Mouse (Mus musculus): ENCODE data around the gene Pitx1. TPM values are rescaled to one million over a fixed set of nuclear protein-coding genes. Genes with fewer than 3 reads are reported as not detected.

The Pitx1 gene
- polyA plus RNA-seq, 1 experiment from 2014 or later, result not detected

DNA sequence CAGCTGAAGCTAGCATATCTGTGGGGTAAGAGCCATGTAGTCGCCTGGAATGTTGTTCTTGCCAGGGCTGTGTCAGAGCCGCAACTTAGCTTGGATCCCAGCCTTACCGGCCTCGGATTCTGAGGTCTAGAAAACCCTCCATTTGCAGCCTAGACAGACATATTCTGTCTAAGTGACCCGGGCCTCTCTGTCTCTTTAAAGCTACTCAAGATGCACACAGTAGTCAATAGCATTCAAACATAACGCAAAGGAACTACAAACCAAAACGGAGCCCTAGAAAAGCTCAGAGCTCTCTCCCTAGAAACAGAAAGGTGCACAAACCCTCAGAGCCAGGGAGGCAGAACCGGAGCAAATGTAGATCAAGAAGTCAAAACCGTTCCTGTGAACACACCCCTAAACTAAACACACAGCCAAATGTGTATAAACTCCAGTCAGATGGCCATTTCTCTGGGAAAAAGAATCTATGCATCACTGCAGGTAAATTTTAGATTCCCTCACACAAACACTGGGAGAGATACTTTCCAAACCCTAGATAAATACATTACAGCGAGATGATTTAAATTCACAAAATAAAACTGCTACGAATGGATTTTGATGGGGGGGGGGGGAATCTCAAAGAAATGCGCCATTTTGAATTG, 6.9 kb downstream of the Pitx1 start:
- no peaks in the 10 kb centered on the region for H3K36me3 ChIP-seq
- 1% methylated on average over 12 of the region's 12 CpGs for WGBS
- H3K27ac ChIP-seq (replicated peaks), result no peak overlapping the region
- H3K4me3 ChIP-seq, result no peak overlapping the region
- ATAC-seq (ENCODE audit: low read depth), result no peak
- H3K4me2 ChIP-seq, result no peak overlapping the region
- H3K9me3 ChIP-seq, result no peaks in the 10 kb centered on the region
- no peak overlapping the region for H3K9ac ChIP-seq
- peaks cover 27% of the 10 kb centered on the region for H3K4me1 ChIP-seq (replicated peaks)
- H3K27me3 ChIP-seq, result peaks cover 95% of the 10 kb centered on the region

DNA sequence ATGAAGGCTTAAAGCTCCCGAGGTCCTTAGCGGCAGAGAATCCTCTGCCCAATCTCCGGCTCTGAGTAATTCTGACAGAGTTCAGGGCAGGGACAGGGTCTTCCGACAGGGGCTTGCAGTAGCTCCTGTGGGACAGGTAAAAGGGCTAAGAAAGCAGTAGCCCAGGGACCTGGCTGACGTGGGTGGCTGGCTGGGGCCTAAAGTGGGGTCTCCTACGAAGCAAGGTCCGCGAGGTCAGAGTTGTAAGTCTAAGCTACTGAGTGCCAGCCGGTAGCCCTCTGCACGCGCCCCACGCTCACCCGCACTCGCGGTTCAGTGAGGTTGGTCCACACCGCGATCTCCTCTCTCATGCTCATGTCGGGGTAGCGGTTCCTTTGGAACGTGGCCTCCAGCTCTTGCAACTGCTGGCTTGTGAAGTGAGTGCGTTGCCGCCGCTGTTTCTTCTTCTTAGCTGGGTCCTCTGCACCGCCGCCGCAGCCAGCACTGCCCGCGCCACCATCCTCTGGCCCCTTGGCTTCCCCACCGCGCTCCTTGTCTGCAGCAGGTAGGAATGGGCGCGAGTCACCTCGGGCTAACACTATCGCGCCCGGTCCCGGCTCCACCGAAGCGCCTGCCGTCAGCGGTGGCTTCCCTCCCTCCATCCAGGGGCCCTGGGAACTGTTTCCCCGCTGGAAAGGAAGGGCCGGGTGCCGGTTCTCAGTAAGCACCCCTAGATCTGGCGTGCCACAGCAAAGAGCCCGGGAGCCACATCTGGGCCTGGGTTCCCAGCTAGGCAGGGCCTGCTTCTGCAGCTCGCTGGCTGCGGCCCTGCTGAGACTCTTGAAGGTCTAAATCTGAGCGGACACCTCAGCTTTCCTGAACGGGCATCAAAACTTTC, 7.6 kb downstream of the Pitx1 start:
- Histone ChIP-seq H3K27me3 (peaks cover 95% of the 10 kb centered on the region), H3K36me3 (no peaks in the 10 kb centered on the region), H3K4me2 (no peak overlapping the region), H3K4me1 (replicated peaks) (peaks cover 27% of the 10 kb centered on the region), H3K9me3 (no peaks in the 10 kb centered on the region), H3K4me3 (no peak overlapping the region), H3K9ac (no peak overlapping the region), H3K27ac (replicated peaks) (no peak overlapping the region)
- 1% methylated on average over 50 of the region's 50 CpGs for WGBS
- ATAC-seq (ENCODE audit: low read depth), result no peak

DNA sequence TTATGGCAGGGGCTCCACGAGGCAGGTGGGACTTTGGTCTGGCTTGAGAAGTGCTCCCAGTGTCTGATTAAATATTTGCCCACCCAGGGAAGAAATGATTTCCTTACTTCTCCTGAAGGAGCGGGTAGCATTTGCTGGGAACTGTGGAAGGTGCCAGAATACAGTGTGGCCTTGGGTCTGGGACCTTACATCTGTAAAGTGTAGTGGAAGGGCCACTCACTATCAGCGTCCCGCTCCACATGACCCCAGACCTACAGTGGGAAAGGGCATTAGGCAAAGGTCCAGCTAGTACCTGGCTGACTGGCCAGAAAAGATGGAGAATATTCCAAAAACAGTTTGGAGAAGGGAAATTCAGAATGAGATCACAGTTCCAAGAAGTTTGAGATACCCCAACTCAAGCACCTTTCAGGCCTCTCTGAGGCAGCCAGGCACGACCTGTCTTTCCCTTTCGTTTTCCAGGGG, 8.3 kb downstream of the Pitx1 start:
- Histone ChIP-seq H3K4me1 (replicated peaks) (peaks cover 27% of the 10 kb centered on the region), H3K9ac (no peak overlapping the region), H3K27me3 (peaks cover 95% of the 10 kb centered on the region), H3K4me2 (no peak overlapping the region), H3K4me3 (no peak overlapping the region), H3K36me3 (no peaks in the 10 kb centered on the region), H3K27ac (replicated peaks) (no peak overlapping the region), H3K9me3 (no peaks in the 10 kb centered on the region)
- ATAC-seq (ENCODE audit: low read depth), result no peak
- 2% methylated on average over 6 of the region's 6 CpGs for WGBS

DNA sequence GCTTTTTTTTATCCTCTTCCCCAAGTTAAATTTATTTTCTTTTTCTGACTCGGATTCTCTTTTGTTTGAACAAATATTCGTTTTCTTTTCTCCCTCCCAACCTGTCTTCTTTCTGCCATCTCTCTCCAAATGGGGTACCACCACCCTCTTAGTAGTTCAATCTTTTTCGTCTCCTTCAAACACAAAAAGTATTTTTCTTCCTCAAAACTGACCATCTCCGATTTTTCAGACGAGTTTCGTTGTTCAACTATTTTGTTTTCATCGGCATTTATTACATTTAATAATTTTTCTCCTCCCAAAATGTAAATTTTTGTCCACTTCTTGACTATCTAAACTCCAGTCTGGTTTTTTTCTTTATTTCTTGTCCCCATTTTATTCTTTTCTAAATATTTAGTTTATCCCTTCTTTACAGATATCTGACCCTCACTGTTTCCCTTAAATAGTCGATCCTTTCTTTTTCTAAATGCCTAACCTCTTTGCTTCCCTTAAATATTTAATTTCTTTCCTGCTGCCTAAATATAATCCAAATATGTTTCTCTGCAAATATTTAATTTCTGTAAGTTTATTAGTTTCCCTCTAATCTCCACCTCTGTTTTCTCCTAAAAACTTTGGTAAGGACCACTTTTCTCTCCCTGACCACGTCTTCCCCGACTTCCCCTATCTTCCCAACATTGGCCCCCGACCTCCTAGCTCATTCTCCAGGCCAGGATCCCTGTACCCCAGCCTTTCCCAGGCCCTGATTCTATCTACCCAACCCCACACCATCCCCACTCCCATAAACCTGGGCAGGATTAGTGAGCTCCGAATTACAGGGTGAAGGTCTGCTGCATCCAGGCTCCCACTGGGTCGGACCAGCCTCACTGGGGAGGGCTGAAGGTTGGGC, 9.0 kb downstream of the Pitx1 start:
- Histone ChIP-seq H3K9ac (no peak overlapping the region), H3K27ac (replicated peaks) (no peak overlapping the region), H3K4me2 (no peak overlapping the region), H3K27me3 (peaks cover 95% of the 10 kb centered on the region), H3K36me3 (no peaks in the 10 kb centered on the region), H3K4me3 (no peak overlapping the region), H3K4me1 (replicated peaks) (peaks cover 27% of the 10 kb centered on the region), H3K9me3 (no peaks in the 10 kb centered on the region)
- 4% methylated on average over 13 of the region's 13 CpGs for WGBS
- no peak for ATAC-seq (ENCODE audit: low read depth)

DNA sequence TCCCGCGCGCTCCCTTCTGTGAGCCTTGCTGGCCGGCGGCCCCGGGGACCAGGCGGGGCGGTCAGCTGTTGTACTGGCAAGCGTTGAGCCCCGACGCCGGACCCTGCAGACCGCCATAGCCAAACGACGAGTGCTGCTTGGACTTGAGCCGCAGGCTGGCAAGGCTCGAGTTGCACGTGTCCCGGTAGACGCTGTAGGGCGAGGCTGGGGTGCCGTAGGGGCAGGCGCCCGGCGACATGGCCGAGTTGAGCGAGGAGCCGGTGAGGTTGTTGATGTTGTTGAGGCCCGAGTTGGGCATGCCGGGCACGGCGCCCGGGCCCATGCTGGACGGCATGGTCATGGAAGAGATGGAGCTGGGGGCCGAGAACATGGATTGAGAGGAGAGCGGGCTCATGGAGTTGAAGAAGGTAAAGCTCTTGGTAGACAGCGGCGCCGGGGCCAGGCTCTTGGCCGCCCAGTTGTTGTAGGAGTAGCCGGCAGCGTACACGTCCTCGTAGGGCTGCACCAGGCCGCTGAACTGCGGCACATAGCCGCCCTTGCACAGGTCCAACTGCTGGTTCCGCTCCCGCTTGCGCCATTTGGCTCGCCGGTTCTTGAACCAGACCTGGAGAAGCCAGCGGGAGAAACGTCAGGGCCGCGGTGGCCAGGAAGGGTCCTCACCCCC, 9.9 kb downstream of the Pitx1 start:
- Histone ChIP-seq H3K4me3 (no peak overlapping the region), H3K27me3 (peaks cover 96% of the 10 kb centered on the region), H3K27ac (replicated peaks) (no peak overlapping the region), H3K4me1 (replicated peaks) (peaks cover 23% of the 10 kb centered on the region), H3K4me2 (no peak overlapping the region), H3K36me3 (no peaks in the 10 kb centered on the region), H3K9me3 (no peaks in the 10 kb centered on the region), H3K9ac (no peak overlapping the region)
- ATAC-seq (ENCODE audit: low read depth), result no peak
- under 1% methylated on average over 56 of the region's 56 CpGs for WGBS

DNA sequence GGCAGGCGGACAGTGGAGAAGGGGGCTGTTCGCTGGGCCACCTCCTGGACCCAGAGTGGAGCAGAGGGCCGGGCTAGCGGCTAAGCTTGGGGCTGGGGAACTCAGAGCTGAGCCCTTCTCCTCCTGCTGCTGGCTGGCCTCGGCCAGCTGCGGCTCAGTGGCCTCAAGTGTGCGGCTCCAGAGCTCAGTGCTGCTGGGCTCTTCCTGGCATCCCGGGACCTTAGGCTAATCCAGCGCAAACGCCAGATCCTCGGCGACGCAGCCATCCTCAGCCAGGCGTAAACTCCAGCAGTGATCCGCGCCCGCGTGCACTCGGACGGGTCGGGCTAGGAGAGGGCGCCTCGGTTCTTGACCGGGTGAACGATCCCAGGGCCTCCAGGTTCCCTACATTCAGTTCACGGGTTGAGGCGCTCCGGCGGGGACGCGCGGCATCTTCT, 10.7 kb downstream of the Pitx1 start:
- no peak overlapping the region for H3K4me3 ChIP-seq
- peaks cover 95% of the 10 kb centered on the region for H3K27me3 ChIP-seq
- H3K4me1 ChIP-seq (replicated peaks), result peaks cover 15% of the 10 kb centered on the region
- H3K9me3 ChIP-seq, result no peaks in the 10 kb centered on the region
- 0 out of 2 replicates have a peak, but pooled peaks have one; percentile 30 for ATAC-seq (ENCODE audit: low read depth)
- H3K4me2 ChIP-seq, result no peak overlapping the region
- WGBS, result under 1% methylated on average over 32 of the region's 32 CpGs
- no peak overlapping the region for H3K27ac ChIP-seq (replicated peaks)
- H3K36me3 ChIP-seq, result no peaks in the 10 kb centered on the region
- no peak overlapping the region for H3K9ac ChIP-seq

- peaks cover 93% of the 10 kb centered on the region for H3K27me3 ChIP-seq
- no peak for ATAC-seq (ENCODE audit: low read depth)
These were observed 11.6 kb downstream of the Pitx1 start for GRCm38 (mm10) chr13:55824151-55824945.

GRCm38 (mm10) chr13:55822499-55822898, 13.5 kb downstream of the Pitx1 start:
- no peak overlapping the region for H3K9ac ChIP-seq
- peaks cover 6% of the 10 kb centered on the region; the same call in 1 of the 2 replicates for H3K4me1 ChIP-seq (replicated peaks)
- no peak overlapping the region for H3K4me3 ChIP-seq
- no peaks in the 10 kb centered on the region for H3K9me3 ChIP-seq
- ATAC-seq (ENCODE audit: low read depth), result no peak
- 71% methylated on average over 5 of the region's 5 CpGs for WGBS
- H3K27me3 ChIP-seq, result peaks cover 87% of the 10 kb centered on the region
- H3K4me2 ChIP-seq, result no peak overlapping the region
- H3K36me3 ChIP-seq, result no peaks in the 10 kb centered on the region
- no peak overlapping the region for H3K27ac ChIP-seq (replicated peaks)

More at GRCm38 (mm10) chr13:55824151-55824945, 11.6 kb downstream of the Pitx1 start:
- Histone ChIP-seq H3K36me3 (no peaks in the 10 kb centered on the region), H3K9ac (no peak overlapping the region), H3K27ac (replicated peaks) (no peak overlapping the region), H3K4me3 (no peak overlapping the region), H3K9me3 (no peaks in the 10 kb centered on the region), H3K4me2 (no peak overlapping the region), H3K4me1 (replicated peaks) (peaks cover 13% of the 10 kb centered on the region; the same call in 1 of the 2 replicates)
- WGBS, result 10% methylated on average over 10 of the region's 10 CpGs

GRCm38 (mm10) chr13:55814834-55815233, 21.2 kb downstream of the Pitx1 start:
- no peak overlapping the region for H3K4me3 ChIP-seq
- H3K27me3 ChIP-seq, result peaks cover 17% of the 10 kb centered on the region
- ATAC-seq (ENCODE audit: low read depth), result no peak
- H3K36me3 ChIP-seq, result no peaks in the 10 kb centered on the region
- no peak overlapping the region for H3K4me2 ChIP-seq
- no peak overlapping the region for H3K27ac ChIP-seq (replicated peaks)
- 85% methylated on average over 6 of the region's 6 CpGs for WGBS
- no peaks in the 10 kb centered on the region for H3K9me3 ChIP-seq
- H3K9ac ChIP-seq, result no peak overlapping the region
- H3K4me1 ChIP-seq (replicated peaks), result no peaks in the 10 kb centered on the region

DNA sequence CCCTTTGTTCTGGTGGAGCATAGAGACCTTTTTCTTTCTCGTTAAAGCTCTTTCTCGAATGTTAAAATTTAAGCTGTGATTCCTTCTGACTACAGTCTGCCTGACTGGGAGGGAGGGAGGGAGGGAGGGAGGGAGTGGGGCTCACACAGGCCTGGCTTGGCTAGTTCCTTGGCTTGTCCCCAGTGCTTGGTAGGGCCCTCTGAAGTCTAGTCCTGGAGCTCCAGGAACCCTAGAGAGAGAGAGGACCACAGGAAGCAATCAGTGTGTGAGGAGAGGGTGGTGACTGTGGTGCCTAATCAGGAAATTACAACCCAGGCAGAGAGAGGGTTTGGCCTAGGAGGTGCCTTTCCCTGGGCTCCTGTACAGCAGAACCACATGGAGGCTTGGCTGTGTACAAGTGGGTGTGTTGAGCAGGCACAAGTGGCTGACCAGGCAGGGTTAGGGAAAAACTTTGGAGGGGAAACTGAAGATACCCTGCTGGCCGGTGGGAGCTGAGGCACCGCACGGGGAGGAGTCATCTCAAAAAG, 22.4 kb downstream of the Pitx1 start:
- Histone ChIP-seq H3K36me3 (no peaks in the 10 kb centered on the region), H3K9me3 (no peaks in the 10 kb centered on the region), H3K27me3 (peaks cover 6% of the 10 kb centered on the region; the same call in 1 of the 2 replicates), H3K27ac (replicated peaks) (no peak overlapping the region), H3K4me3 (no peak overlapping the region), H3K4me2 (no peak overlapping the region), H3K9ac (no peak overlapping the region), H3K4me1 (replicated peaks) (no peaks in the 10 kb centered on the region)
- no peak for ATAC-seq (ENCODE audit: low read depth)
- WGBS, result 63% methylated on average over 5 of the region's 5 CpGs
